Mouse (Mus musculus) CH12.LX (cell line): Measurements from ENCODE around the gene Mia2. TPM values are rescaled to one million over a fixed set of nuclear protein-coding genes. Genes with fewer than 3 reads are reported as not detected.

Experiments used
- DNase-seq: peaks from one replicate; pipeline ENCODE4 v3.0.0-alpha.2; 2013; ENCODE audit errors: extremely low read depth
- H3K27ac ChIP-seq: 2 replicates; pipeline ENCODE4 v1.5.1; 2012; ENCODE audit warnings: low read depth, mild to moderate bottlenecking, control low read depth, moderate library complexity; ENCODE audit not compliant: insufficient read depth
- H3K27me3 ChIP-seq: replicated peaks from 2 replicates; pipeline ENCODE3; 2012; ENCODE audit warnings: inconsistent platforms
- H3K36me3 ChIP-seq, 2 experiments: replicated peaks in 1 of 2; 2 replicates each; pipeline versions ENCODE3 to v1.6.1; 2012; ENCODE audit warnings: inconsistent platforms in 1 of 2, low read length in 1 of 2, mild to moderate bottlenecking in 1 of 2, mixed read lengths in 1 of 2, moderate library complexity in 1 of 2; ENCODE audit not compliant: control insufficient read depth in 1 of 2, insufficient read depth in 1 of 2
- H3K4me1 ChIP-seq, 2 experiments: 2 replicates each; pipeline ENCODE4 v1.6.1; 2012; ENCODE audit warnings: inconsistent platforms in 1 of 2, moderate library complexity in 1 of 2; ENCODE audit not compliant: insufficient read depth in 2 of 2, control insufficient read depth in 1 of 2
- H3K4me2 ChIP-seq: 2 replicates; pipeline ENCODE4 v1.6.1; 2012; ENCODE audit warnings: low read depth, mild to moderate bottlenecking, control low read depth; ENCODE audit not compliant: poor library complexity, insufficient read depth, severe bottlenecking
- H3K4me3 ChIP-seq, 3 experiments: fragments of 150-350 bp in 1 of 3; sonication (generic) in 1 of 3; replicated peaks in 1 of 3; 2 replicates each; pipeline versions ENCODE3 to v1.5.1; 2011 to 2012; ENCODE audit warnings: low read depth in 2 of 3, low read length in 2 of 3, mild to moderate bottlenecking in 2 of 3, moderate library complexity in 2 of 3, control low read depth in 1 of 3, improper control_type of control experiment in 1 of 3, inconsistent platforms in 1 of 3, mixed read lengths in 1 of 3; ENCODE audit not compliant: poor library complexity in 1 of 3
- H3K79me2 ChIP-seq: replicated peaks from 2 replicates; pipeline ENCODE4 v1.6.1; 2012; ENCODE audit warnings: mild to moderate bottlenecking, moderate library complexity; ENCODE audit not compliant: control insufficient read depth, poor library complexity, insufficient read depth, severe bottlenecking; ENCODE audit errors: extremely low read depth
- H3K9ac ChIP-seq: 2 replicates; pipeline ENCODE4 v1.6.1; 2012; ENCODE audit warnings: low read depth, mild to moderate bottlenecking, control low read depth, moderate library complexity; ENCODE audit not compliant: insufficient read depth
- H3K9me3 ChIP-seq: replicated peaks from 2 replicates; pipeline ENCODE3; 2012; ENCODE audit warnings: low read length, inconsistent platforms, mixed read lengths
- CHD1 ChIP-seq: IDR thresholded peaks from 2 replicates; pipeline ENCODE4 v1.6.1; 2012; ENCODE audit warnings: low read depth, low read length, improper control_type of control experiment, inconsistent platforms
- CTCF ChIP-seq, 2 experiments: IDR thresholded peaks in 1 of 2; conservative IDR thresholded peaks in 1 of 2; 2 replicates each; pipeline ENCODE4 v1.5.1; 2011 to 2012; ENCODE audit warnings: low read depth in 2 of 2, low read length in 2 of 2, improper control_type of control experiment in 1 of 2, inconsistent platforms in 1 of 2, mild to moderate bottlenecking in 1 of 2, moderate library complexity in 1 of 2
- GABPA ChIP-seq: IDR thresholded peaks from 2 replicates; pipeline ENCODE4 v1.6.1; 2012; ENCODE audit warnings: low read depth, low read length, improper control_type of control experiment, inconsistent platforms; ENCODE audit not compliant: insufficient replicate concordance
- JUND ChIP-seq: conservative IDR thresholded peaks from 2 replicates; pipeline ENCODE4 v1.6.1; 2011; ENCODE audit warnings: low read depth, low read length, improper control_type of control experiment
- MEF2A ChIP-seq: IDR thresholded peaks from 2 replicates; pipeline ENCODE4 v1.6.1; 2014; ENCODE audit warnings: low read depth, mild to moderate bottlenecking, inconsistent platforms, low read length, improper control_type of control experiment, borderline replicate concordance
- MYC ChIP-seq: IDR thresholded peaks from 2 replicates; pipeline ENCODE4 v1.6.1; 2011; ENCODE audit warnings: low read depth, mild to moderate bottlenecking, improper control_type of control experiment, low read length
- POLR2A ChIP-seq: IDR thresholded peaks from 2 replicates; pipeline ENCODE4 v1.6.1; 2011; ENCODE audit warnings: low read depth, mild to moderate bottlenecking, improper control_type of control experiment, low read length
- POLR2AphosphoS2 ChIP-seq: IDR thresholded peaks from 2 replicates; pipeline ENCODE4 v1.6.1; 2011; ENCODE audit warnings: low read depth, low read length, improper control_type of control experiment
- RAD21 ChIP-seq: IDR thresholded peaks from 2 replicates; pipeline ENCODE4 v1.6.1; 2011; ENCODE audit warnings: low read depth, mild to moderate bottlenecking, low read length, improper control_type of control experiment, moderate library complexity
- RCOR1 ChIP-seq: conservative IDR thresholded peaks from 2 replicates; pipeline ENCODE4 v1.6.1; 2012; ENCODE audit warnings: low read depth, mild to moderate bottlenecking, inconsistent platforms, low read length, improper control_type of control experiment
- SIN3A ChIP-seq: IDR thresholded peaks from 2 replicates; pipeline ENCODE4 v1.6.1; 2012; ENCODE audit warnings: low read length, improper control_type of control experiment, inconsistent platforms
- SMC3 ChIP-seq: IDR thresholded peaks from 2 replicates; pipeline ENCODE4 v1.6.1; 2011; ENCODE audit warnings: low read depth, low read length, improper control_type of control experiment
- TBP ChIP-seq: conservative IDR thresholded peaks from 2 replicates; pipeline ENCODE4 v1.6.1; 2011; ENCODE audit warnings: low read depth, low read length, improper control_type of control experiment
- TCF12 ChIP-seq: IDR thresholded peaks from 2 replicates; pipeline ENCODE4 v1.6.1; 2014; ENCODE audit warnings: low read depth, mild to moderate bottlenecking, inconsistent platforms, low read length, improper control_type of control experiment
- USF1 ChIP-seq: IDR thresholded peaks from 2 replicates; pipeline ENCODE4 v1.6.1; 2014; ENCODE audit warnings: low read depth, mild to moderate bottlenecking, inconsistent platforms, low read length, improper control_type of control experiment
- ZC3H11A ChIP-seq: IDR thresholded peaks from 2 replicates; pipeline ENCODE4 v1.6.1; 2012; ENCODE audit warnings: low read depth, mild to moderate bottlenecking, inconsistent platforms, low read length, improper control_type of control experiment
- ZKSCAN1 ChIP-seq: IDR thresholded peaks from 2 replicates; pipeline ENCODE4 v1.6.1; 2012; ENCODE audit warnings: low read depth, inconsistent platforms, low read length, improper control_type of control experiment, borderline replicate concordance
- dilution Hi-C: fragments of 300-500 bp; cut with MboI; formaldehyde crosslinking; loops from 2 replicates; pipeline ENCODE4 v1.14.3; 2020; ENCODE audit warnings: low sequenced_read_pairs; ENCODE audit not compliant: extremely low pct_unique_long_range_greater_than_20kb, extremely low pct_ligation_motif_present
- in situ Hi-C: fragments of 300-500 bp; cut with MboI; formaldehyde crosslinking; loops from 3 replicates; pipeline ENCODE4 v1.14.3; 2019; ENCODE audit warnings: low sequenced_read_pairs, low pct_ligation_motif_present, low pct_unique_long_range_greater_than_20kb, mixed read lengths
- polyA plus RNA-seq: library from polyadenylated mRNA; unstranded; fragments of >175 nt; gene quantifications from 2 replicates; pipeline ENCODE4 v1.2.1, GENCODE M21; 2012; ENCODE audit warnings: low read depth; ENCODE audit not compliant: insufficient read length
- total RNA-seq, 2 experiments: library from RNA; depleted of rRNA; stranded (reverse); fragments of 300-350 nt in 1 of 2; fragments of >200 nt in 1 of 2; gene quantifications; 2 replicates each; pipeline ENCODE4 v1.2.3; 2012 to 2014

The Mia2 gene
- total and polyA plus RNA-seq, 3 experiments: 68.1 to 162 (median 99.2) TPM

DNA sequence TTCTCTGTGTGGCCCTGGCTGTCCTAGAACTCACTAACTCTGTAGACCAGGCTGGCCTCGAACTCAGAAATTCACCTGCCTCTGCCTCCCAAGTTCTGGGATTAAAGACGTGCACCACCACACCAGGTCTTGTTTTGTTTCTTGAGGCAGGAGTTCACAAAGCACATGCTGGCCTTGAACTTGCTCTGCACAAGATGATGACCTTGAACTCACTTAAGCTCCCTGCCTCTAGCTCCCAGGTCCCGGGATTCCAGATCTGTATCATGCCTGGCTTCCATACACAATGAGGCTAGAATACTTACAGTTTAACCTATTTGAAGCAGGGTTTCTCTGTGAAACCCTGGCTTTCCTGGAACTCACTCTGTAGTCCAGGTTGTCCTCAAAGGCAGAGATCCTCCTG, 121.7 kb downstream of the Mia2 start:
- H3K36me3 ChIP-seq: peaks cover 0 to 6% of the 10 kb centered on the region in 2 experiments
- peaks cover 32% of the 10 kb centered on the region for H3K79me2 ChIP-seq
- in situ Hi-C loops: loop anchor here (25.0 kb wide), 1 partner anchor 155 kb away; the partner anchor contains the start of genes Pnn and Trappc6b
- no peaks in the 10 kb centered on the region for H3K9me3 ChIP-seq
- TF ChIP-seq ZKSCAN1: no peak
- TF ChIP-seq TBP: no peak
- no peak for TF ChIP-seq CTCF (conservative IDR thresholded peaks at IDR 0.05 in 1 of 2, IDR thresholded peaks at IDR 0.05 in 1 of 2; ENCODE audit: low read depth in 2 of 2, low read length in 2 of 2)
- no peak for TF ChIP-seq USF1
- no peak for TF ChIP-seq RCOR1
- TF ChIP-seq JUND: no peak
- no peak for TF ChIP-seq POLR2A
- no peak for TF ChIP-seq MYC
- no peak for TF ChIP-seq TCF12
- TF ChIP-seq GABPA: no peak
- no peak for TF ChIP-seq POLR2AphosphoS2
- TF ChIP-seq SMC3: no peak
- no peak for TF ChIP-seq CHD1
- TF ChIP-seq MEF2A: no peak
- no peak for TF ChIP-seq SIN3A
- no peak for TF ChIP-seq RAD21
- TF ChIP-seq, all 38 proteins: peak for 0
- Histone ChIP-seq H3K4me3 (peak overlapping the region in 2 of 3 experiments; percentile 46 to 89), H3K9ac (peak overlapping the region; percentile 48; the same call in 1 of the 2 replicates), H3K27ac (no peak overlapping the region), H3K27me3 (no peaks in the 10 kb centered on the region), H3K4me2 (peak overlapping the region; percentile 98), H3K4me1 (peaks cover 5 to 26% of the 10 kb centered on the region in 2 experiments; a peak in 3 of 4 replicates)
- DNase-seq: no peak
- dilution Hi-C loops: no loop called here

DNA sequence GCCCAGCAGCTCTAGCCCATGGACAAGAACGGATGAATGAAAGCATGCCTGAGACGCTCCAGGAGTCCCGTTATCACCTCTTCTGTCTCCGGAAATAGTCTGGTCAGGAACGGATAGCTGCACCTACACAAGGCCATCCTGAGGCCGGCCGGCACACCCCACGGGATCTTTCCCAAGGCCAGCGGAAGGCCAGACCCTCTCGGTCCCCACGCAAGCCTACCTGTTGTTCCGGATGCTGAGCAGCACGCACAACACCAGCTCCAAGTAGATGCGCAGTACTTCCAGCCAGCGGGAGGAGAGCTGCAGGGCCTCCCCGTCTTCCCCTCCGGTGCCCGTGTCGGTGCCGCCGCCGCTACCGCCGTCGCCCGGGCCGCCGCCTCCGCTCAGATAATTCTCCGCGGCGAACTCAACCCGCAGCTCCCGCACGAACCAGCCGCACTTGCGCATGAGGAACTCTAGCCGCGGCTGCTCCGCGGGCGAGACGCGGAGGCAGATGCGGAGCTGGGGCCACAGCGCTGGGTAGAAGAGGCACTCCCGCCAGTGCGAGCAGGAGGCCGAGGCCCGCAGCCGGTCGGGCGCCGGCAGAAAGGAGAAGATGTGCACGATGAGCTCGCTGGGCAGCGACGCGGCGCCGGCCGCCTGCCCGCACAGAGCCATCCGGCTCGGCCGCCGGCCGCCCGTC, 123.2 kb downstream of the Mia2 start:
- 0 out of 2 replicates have a peak, but pooled peaks have one; percentile 69 for TF ChIP-seq SIN3A
- TF ChIP-seq ZC3H11A: no peak
- H3K27me3 ChIP-seq: no peaks in the 10 kb centered on the region
- H3K27ac ChIP-seq: peak overlapping the region; percentile 15; the same call in 1 of the 2 replicates
- H3K4me1 ChIP-seq: peaks cover 5 to 26% of the 10 kb centered on the region in 2 experiments; a peak in 3 of 4 replicates
- in situ Hi-C loops: loop anchor here (25.0 kb wide), 1 partner anchor 156 kb away; the partner anchor contains the start of genes Pnn and Trappc6b
- H3K4me3 ChIP-seq: peak overlapping the region; percentile 89 to 95 (median 94)
- dilution Hi-C loops: no loop called here
- peak overlapping the region; percentile 65 for H3K9ac ChIP-seq
- peak overlapping the region; percentile 98 for H3K4me2 ChIP-seq
- H3K9me3 ChIP-seq: no peaks in the 10 kb centered on the region
- peaks cover 0 to 3% of the 10 kb centered on the region in 2 experiments for H3K36me3 ChIP-seq
- peaks cover 30% of the 10 kb centered on the region for H3K79me2 ChIP-seq
- DNase-seq: peak; percentile 16
